Mouse (Mus musculus) embryonic facial prominence, embryonic 13.5 days (tissue): ENCODE measurements around the gene Mbd6. TPM values are rescaled to one million over a fixed set of nuclear protein-coding genes. Genes with fewer than 3 reads are reported as not detected.

Experiments
- ATAC-seq: fragments of 200-750 bp; cut with Nextera tagmentation; 2 replicates; pipeline ENCODE4 v1.8.0; 2017; ENCODE audit warnings: low read depth; ENCODE audit not compliant: insufficient number of reproducible peaks, insufficient read depth, low FRiP score, low TSS enrichment
- H3K27ac ChIP-seq: fragments of 300-500 bp; sonication (generic); 2 replicates; pipeline ENCODE4 v1.5.1; 2015; ENCODE audit warnings: moderate library complexity, mild to moderate bottlenecking, inconsistent platforms
- H3K27me3 ChIP-seq: fragments of 300-500 bp; sonication (generic); 2 replicates; pipeline ENCODE4 v1.6.1; 2015; ENCODE audit warnings: mild to moderate bottlenecking, inconsistent platforms
- H3K36me3 ChIP-seq: fragments of 300-500 bp; sonication (generic); 2 replicates; pipeline ENCODE4 v1.6.1; 2015; ENCODE audit warnings: mild to moderate bottlenecking, inconsistent platforms
- H3K4me1 ChIP-seq: fragments of 300-500 bp; sonication (generic); 2 replicates; pipeline ENCODE4 v1.6.1; 2015; ENCODE audit warnings: inconsistent platforms
- H3K4me2 ChIP-seq: fragments of 300-500 bp; sonication (generic); 2 replicates; pipeline ENCODE4 v1.6.1; 2015; ENCODE audit warnings: moderate library complexity, mild to moderate bottlenecking, inconsistent platforms
- H3K4me3 ChIP-seq: fragments of 300-500 bp; sonication (generic); 2 replicates; pipeline ENCODE4 v1.5.1; 2015; ENCODE audit warnings: mild to moderate bottlenecking, inconsistent platforms
- H3K9ac ChIP-seq: fragments of 300-500 bp; sonication (generic); 2 replicates; pipeline ENCODE4 v1.6.1; 2015; ENCODE audit warnings: mild to moderate bottlenecking, inconsistent platforms
- H3K9me3 ChIP-seq: fragments of 300-500 bp; sonication (generic); 2 replicates; pipeline ENCODE4 v1.6.1; 2016; ENCODE audit warnings: inconsistent platforms
- WGBS: fragments of 180-500 bp; shearing (Covaris S2); methylation state at CpG from one replicate; pipeline ENCODE4 v1.1.7; 2015; ENCODE audit warnings: mixed read lengths; 5-methylcytosine and 5-hydroxymethylcytosine counted together
- polyA plus RNA-seq: library from polyadenylated mRNA; unstranded; fragments of >200 nt; fragmentation: Nextera tagmentation; extraction: Ambion mirVana; gene quantifications from 2 replicates; pipeline ENCODE4 v1.2.1, GENCODE M21; 2015

Mbd6 gene
- polyA plus RNA-seq, 1 experiment from 2014 or later, result 19.2 TPM

DNA sequence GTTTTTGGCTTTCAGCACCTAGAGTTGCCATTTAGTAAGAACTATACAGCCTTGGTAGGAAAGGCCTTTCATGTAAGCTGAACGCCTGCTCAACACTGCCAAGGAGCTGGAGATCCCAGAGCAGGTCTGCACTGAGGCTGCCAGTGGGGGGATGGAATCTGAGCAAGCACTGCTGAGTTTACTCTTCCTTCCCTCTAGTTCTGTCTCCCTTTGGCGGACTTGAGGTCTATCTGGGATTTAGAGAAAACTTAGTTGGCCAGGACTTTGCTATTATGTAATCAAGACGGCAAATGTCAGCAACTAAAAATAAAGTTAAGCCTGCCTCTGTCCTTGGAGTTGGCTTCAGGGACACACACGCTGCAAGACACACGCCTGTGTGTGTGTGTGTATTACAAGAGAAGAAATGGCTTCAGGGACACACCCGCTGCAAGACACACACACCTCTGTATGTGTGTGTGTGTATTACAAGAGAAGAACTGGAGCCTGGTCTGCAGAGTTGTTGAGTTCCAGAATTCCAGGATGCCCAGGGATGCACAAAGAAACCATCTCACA is 4.2 kb upstream of the Mbd6 start:
- ATAC-seq, result no peak
- Histone ChIP-seq H3K9ac (no peak overlapping the region), H3K4me1 (peaks cover 35% of the 10 kb centered on the region), H3K27ac (no peak overlapping the region), H3K4me2 (peak overlapping the region; percentile 89; the same call in 1 of the 2 replicates), H3K9me3 (no peaks in the 10 kb centered on the region), H3K4me3 (no peak overlapping the region), H3K36me3 (peaks cover 52% of the 10 kb centered on the region), H3K27me3 (no peaks in the 10 kb centered on the region)
- 76% methylated on average over 6 of the region's 6 CpGs for WGBS

DNA sequence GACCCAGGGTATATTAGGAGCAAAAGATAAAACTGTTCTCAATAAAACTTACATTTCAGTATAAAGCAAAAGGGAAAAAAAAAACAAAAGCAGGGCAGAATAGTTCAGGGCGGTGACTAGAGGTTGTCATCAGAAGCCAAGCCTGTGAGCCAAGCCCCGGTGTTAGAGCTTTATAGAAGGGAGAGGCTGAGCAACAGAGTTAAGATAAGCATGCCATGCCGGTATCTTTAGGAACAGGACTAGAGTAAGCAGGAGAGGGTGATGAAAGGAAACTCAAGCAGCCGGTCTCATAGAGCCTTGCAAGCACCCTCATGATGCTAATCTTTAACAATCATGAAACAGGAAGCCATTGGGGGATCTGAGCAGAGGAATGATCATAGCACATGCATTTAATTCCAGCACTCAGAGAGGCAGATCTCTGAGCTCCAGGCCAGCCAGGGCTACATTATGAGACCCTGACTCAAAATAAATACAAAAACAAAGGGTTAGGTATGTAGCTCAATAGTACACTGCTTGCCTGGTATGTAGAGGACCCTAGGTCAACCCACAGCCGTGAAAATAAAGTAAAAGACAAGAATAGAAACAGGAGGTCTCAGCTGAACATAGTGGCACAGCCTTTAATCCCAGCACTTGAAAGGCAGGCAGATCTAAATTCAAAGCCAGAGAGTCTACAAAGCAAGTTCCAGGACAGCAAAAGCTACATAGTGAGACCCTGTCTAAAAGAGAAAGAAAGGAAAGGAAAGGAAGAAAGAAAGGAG is 3.2 kb upstream of the Mbd6 start:
- Histone ChIP-seq H3K27ac (peak overlapping the region; percentile 97), H3K4me1 (peaks cover 45% of the 10 kb centered on the region), H3K9me3 (no peaks in the 10 kb centered on the region), H3K9ac (peak overlapping the region; percentile 81), H3K4me2 (peak overlapping the region; percentile 89), H3K36me3 (peaks cover 46% of the 10 kb centered on the region), H3K4me3 (peak overlapping the region; percentile 70), H3K27me3 (no peaks in the 10 kb centered on the region)
- ATAC-seq, result no peak
- WGBS, result 46% methylated on average over 5 of the region's 5 CpGs

DNA sequence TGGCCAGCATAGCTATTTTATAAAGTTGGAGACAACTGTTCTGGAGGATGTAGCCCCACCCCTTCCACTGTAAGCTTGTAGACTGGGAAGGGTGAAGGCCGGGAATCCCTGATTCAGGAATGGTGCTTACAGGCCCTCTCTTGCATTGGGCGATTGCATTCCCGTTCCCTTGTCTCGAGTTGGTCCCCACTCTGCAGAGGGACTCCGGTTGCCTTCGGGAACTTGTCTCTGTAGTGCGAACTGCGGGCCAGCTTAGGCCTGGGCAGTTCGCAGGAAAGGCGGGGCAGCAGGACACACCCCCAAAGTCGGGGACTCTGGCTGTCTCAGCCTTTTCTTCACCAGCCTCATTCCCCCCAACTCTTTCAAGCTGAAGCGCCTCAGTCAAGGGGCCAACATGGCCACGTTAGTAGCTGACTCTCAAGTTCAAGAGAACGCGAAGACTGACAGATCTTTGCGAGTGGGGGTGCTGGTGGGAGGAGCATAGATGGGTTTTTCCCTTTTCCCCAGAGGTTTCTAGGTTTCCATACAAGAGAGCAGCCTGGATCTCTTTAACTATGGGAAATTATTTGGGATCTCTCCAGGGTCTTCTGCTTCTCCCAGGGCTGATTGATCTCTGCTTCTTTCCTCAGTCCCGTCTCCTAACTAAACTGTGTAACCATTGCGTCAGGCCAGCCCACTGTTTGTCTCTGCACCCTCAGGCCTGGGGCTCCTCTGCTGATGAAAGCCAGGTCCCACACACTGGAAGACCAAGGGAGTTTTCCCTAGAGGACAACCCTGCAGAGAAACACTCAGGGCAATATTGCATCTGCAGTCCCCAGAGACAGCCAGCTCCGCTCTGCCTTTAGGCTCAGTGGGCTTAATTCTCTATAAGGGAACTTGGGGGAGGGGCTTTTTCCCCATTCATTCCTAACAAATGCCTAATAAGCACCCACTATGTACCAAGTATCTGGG is 2.4 kb upstream of the Mbd6 start:
- peak overlapping the region; percentile 97 for H3K27ac ChIP-seq
- ATAC-seq, result peak; percentile 48
- H3K4me3 ChIP-seq, result peak overlapping the region; percentile 70
- peak overlapping the region; percentile 89 for H3K4me2 ChIP-seq
- H3K36me3 ChIP-seq, result peaks cover 46% of the 10 kb centered on the region
- peak overlapping the region; percentile 81 for H3K9ac ChIP-seq
- 1% methylated on average over 19 of the region's 19 CpGs for WGBS
- H3K9me3 ChIP-seq, result no peaks in the 10 kb centered on the region
- H3K27me3 ChIP-seq, result no peaks in the 10 kb centered on the region
- H3K4me1 ChIP-seq, result peaks cover 53% of the 10 kb centered on the region

DNA sequence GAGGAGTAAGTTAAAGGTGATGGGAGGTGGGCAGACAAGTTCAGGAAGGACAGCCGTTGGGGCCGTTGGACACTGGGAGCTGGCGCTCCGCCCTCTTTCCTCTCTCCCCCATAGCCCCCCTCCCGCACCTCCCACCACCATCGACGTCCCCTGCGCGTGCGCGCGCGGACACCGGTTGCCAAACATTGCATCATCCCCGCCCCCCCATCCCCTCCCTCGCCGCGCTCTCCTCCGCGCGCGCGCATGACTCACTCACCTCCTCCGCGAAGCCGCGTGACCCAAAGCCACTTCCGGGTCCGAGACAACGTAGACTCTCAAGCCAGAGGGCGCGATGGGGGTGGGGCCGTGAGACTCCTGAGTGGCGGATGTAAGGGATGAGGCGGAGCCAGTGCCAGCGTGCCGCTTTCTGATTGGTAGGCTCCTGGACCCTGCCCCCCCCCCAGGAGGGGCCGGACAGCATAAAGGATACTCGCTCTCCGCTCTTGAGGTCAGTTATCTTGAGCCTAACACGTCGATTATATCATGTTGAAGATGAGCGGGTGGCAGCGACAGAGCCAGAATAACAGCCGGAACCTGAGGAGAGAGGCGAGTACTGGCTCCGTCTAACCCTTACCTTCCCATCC is 1.6 kb upstream of the Mbd6 start:
- H3K4me1 ChIP-seq, result peaks cover 61% of the 10 kb centered on the region
- peak; percentile 86 for ATAC-seq
- no peaks in the 10 kb centered on the region for H3K9me3 ChIP-seq
- peak overlapping the region; percentile 97 for H3K27ac ChIP-seq
- peaks cover 46% of the 10 kb centered on the region for H3K36me3 ChIP-seq
- peak overlapping the region; percentile 89 for H3K4me2 ChIP-seq
- under 1% methylated on average over 46 of the region's 47 CpGs for WGBS
- peak overlapping the region; percentile 84 for H3K9ac ChIP-seq
- H3K4me3 ChIP-seq, result peak overlapping the region; percentile 70
- no peaks in the 10 kb centered on the region for H3K27me3 ChIP-seq

DNA sequence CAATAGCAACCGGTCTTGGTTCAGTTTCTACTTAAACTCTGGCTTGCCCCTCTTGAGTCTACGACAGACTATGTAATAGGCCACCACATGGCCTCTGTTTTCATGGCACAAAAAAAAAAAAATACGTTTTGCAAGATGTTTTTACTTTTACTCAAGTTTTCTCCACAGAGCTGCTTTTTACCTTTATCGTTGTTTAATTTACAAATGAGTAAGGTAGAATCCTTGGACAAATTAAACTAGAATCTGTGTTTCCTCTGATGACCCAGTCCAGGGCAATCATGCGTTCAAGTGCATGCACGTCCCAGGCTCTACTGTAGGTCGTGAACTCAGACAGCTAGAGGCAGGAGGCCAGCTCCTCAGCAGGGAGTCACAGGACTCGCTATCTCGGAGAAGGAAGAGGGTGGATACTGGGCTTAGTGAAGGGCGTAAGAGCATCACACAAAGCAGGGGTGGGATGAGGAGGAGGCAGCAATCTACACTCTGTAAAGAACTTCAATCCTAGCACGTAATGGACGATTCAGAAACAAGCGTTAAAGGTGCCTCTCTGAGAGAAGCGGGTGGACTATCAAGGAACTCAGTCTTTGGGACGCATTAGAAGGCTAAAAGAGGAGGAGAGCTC is 864 bp upstream of the Mbd6 start:
- ATAC-seq, result no peak
- 3% methylated on average over 15 of the region's 15 CpGs for WGBS
- H3K27me3 ChIP-seq, result no peaks in the 10 kb centered on the region
- H3K27ac ChIP-seq, result peak overlapping the region; percentile 97
- no peaks in the 10 kb centered on the region for H3K9me3 ChIP-seq
- H3K4me1 ChIP-seq, result peaks cover 69% of the 10 kb centered on the region
- peak overlapping the region; percentile 84 for H3K9ac ChIP-seq
- H3K4me3 ChIP-seq, result peak overlapping the region; percentile 70
- peak overlapping the region; percentile 89 for H3K4me2 ChIP-seq
- H3K36me3 ChIP-seq, result peaks cover 46% of the 10 kb centered on the region

DNA sequence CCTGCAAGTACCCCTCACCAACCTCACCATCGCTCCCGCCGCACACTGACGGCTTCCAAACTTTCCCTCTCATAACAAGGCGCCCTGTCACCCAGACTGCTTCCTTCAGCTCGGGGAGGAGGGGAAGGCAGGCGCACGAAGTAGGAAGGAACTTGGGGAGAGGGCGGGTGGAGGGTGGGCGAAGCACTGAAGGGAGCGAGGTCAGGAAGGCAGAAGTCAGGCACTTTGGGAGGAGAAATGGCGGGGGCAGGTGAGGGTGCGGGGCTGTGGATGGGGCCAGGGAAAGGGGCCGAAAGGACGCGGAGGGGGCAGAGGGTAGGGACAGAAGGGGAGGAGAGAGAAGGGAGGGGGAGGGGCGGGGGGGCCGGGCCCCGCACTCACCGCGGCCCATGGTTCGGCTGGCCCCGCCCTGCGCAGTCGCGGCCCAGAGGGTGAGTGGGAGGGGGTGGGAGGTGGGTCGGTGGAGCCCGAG is 454 bp downstream of the Mbd6 start:
- Histone ChIP-seq H3K27ac (peak overlapping the region; percentile 97), H3K4me3 (peak overlapping the region; percentile 70), H3K4me2 (peak overlapping the region; percentile 89), H3K4me1 (peaks cover 74% of the 10 kb centered on the region), H3K36me3 (peaks cover 47% of the 10 kb centered on the region), H3K9me3 (no peaks in the 10 kb centered on the region), H3K27me3 (no peaks in the 10 kb centered on the region), H3K9ac (peak overlapping the region; percentile 84)
- under 1% methylated on average over 22 of the region's 28 CpGs for WGBS
- peak; percentile 35 for ATAC-seq

DNA sequence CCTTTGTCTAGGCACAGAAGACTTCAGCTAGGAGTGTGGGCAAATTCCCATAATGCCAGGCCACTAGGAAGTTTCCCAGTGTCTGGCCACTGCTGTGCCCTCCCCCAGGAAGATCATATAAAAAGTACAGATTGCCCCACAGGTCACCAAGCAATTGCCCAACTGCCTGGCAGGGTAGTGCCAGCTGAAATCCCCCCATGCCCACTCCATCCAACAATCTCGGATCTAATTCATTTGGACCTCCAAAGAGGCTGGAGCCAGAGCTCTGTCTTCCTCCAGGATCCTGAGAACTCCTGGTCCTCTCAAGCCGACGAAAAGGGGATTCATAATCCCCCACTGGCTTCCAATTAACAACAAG is 903 bp downstream of the Mbd6 start:
- H3K4me1 ChIP-seq, result peaks cover 70% of the 10 kb centered on the region
- peak overlapping the region; percentile 97 for H3K27ac ChIP-seq
- 1% methylated on average over 3 of the region's 3 CpGs for WGBS
- H3K4me2 ChIP-seq, result peak overlapping the region; percentile 89
- no peak for ATAC-seq
- peaks cover 47% of the 10 kb centered on the region for H3K36me3 ChIP-seq
- H3K9ac ChIP-seq, result peak overlapping the region; percentile 84
- no peaks in the 10 kb centered on the region for H3K27me3 ChIP-seq
- no peaks in the 10 kb centered on the region for H3K9me3 ChIP-seq
- H3K4me3 ChIP-seq, result peak overlapping the region; percentile 70

DNA sequence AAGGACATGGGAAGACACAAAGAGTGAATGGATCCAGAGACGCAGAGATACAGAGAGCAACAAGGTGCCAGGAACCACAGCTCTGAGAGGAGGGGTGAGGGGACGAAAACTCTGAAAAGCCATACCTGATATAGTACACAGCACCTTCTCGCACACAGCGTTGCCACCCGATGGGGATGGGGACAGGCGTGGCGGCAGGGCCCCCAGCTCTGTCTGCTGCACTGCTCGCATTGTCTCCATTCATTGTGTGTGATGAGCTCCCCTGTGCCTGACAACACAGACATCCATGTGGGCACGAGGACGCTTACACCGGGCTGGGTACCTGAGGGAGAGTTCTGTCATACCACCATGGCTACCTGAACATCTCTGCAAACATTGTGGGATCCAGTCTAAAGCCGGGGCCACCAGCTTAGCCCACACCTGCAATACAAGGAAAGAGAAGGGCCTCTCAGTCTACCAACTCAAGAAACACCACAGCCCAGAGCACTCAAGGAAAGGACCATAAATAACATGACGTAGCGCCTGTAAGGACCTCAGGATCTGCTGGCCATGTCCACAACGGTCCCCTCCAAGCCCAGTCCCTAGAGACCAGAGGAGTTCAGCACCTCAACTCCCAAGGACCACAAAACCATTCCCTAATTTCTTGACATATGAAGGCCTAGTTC is 1.4 kb downstream of the Mbd6 start:
- Histone ChIP-seq H3K4me2 (peak overlapping the region; percentile 89), H3K9me3 (no peaks in the 10 kb centered on the region), H3K4me1 (peaks cover 65% of the 10 kb centered on the region), H3K4me3 (peak overlapping the region; percentile 70), H3K9ac (peak overlapping the region; percentile 84), H3K36me3 (peaks cover 51% of the 10 kb centered on the region), H3K27me3 (no peaks in the 10 kb centered on the region), H3K27ac (peak overlapping the region; percentile 97)
- ATAC-seq, result no peak
- WGBS, result 80% methylated on average over 15 of the region's 15 CpGs

DNA sequence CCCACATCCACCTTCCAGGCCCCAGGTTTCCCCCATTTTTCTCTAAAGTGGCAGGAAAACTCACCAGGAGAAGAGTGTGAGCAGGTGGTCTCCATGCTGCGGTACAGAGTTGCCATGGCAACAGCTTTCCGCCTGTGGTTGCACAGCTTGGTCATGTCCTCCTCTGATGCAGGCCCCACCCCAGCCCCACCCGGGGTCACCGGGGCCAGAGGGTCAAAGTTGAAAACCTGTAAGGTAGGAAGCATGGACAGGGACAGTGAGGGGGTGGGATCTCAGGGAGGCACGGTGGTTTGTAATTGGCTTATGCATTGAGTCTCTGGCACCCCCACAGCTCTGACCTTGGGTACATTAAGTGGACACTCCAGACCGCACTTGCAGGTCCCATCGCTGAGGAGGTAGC is 2.1 kb downstream of the Mbd6 start:
- Histone ChIP-seq H3K9ac (peak overlapping the region; percentile 84; the same call in 1 of the 2 replicates), H3K27ac (no peak overlapping the region), H3K9me3 (no peaks in the 10 kb centered on the region), H3K4me1 (peaks cover 58% of the 10 kb centered on the region), H3K4me3 (peak overlapping the region; percentile 70; the same call in 1 of the 2 replicates), H3K27me3 (no peaks in the 10 kb centered on the region), H3K36me3 (peaks cover 57% of the 10 kb centered on the region), H3K4me2 (peak overlapping the region; percentile 89)
- 66% methylated on average over 7 of the region's 7 CpGs for WGBS
- no peak for ATAC-seq

DNA sequence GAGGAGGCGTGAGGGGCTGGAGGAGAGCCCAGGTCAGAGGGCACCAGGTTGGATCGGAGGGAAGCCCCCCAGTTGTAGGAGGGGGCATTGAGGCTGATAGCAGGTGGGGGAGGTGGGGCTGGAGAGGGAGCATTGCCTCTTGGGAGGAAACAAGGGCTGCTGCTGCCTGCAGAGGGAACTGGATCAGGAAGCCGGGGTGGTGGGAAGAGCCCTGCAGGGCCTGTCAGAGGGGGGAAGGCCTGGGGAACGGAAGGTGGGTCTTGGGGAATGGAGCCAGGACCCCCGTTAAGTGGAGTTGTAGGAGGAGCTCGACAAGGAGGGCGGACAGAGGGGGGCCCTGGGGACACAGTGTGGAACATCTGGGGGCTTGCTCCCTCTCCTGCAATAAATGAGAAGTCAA is 2.6 kb downstream of the Mbd6 start:
- WGBS, result 78% methylated on average over 7 of the region's 7 CpGs
- H3K4me2 ChIP-seq, result peak overlapping the region; percentile 89
- H3K4me3 ChIP-seq, result peak overlapping the region; percentile 70; the same call in 1 of the 2 replicates
- peaks cover 63% of the 10 kb centered on the region for H3K36me3 ChIP-seq
- H3K27me3 ChIP-seq, result no peaks in the 10 kb centered on the region
- no peak overlapping the region for H3K27ac ChIP-seq
- no peaks in the 10 kb centered on the region for H3K9me3 ChIP-seq
- no peak for ATAC-seq
- peaks cover 53% of the 10 kb centered on the region for H3K4me1 ChIP-seq
- peak overlapping the region; percentile 58; the same call in 1 of the 2 replicates for H3K9ac ChIP-seq
